Comparison of ENCODE assay signal across 10 mouse cellular contexts in genomic region chr12:24950376-24951046, GRCm38 (mm10). TPM values are rescaled to one million over a fixed set of nuclear protein-coding genes. Genes with fewer than 3 reads are reported as not detected.
DNase-seq lines count a peak whose midpoint lies in the region; ATAC-seq lines count a peak whose summit lies in the region.
"Had no signal": no experiment of that assay in that cellular context is flagged by ENCODE, and none has a peak within 500 bp of the region (broad histone marks: within the 10 kb centered on the region; RNA-seq: fewer than 3 reads in every experiment).

No protein-coding gene starts in this region.

- H3K4me1 ChIP-seq in hindbrain, embryonic 11.5 days (replicated peaks; ENCODE audit: control insufficient read depth, insufficient read depth, low read length) = no peaks in the 10 kb centered on the region
- H3K4me1 ChIP-seq in hindbrain, embryonic 16.5 days (ENCODE audit: control insufficient read depth, insufficient read depth, low read depth, low read length) = no peaks in the 10 kb centered on the region
- H3K4me1 ChIP-seq: embryonic facial prominence, embryonic 12.5 days; liver, embryonic 15.5 days had no signal

- DNase-seq in hindbrain, embryonic 11.5 days (ENCODE audit: low spot score) = peak; percentile 43
- DNase-seq in 3T3-L1 (ENCODE audit: low read depth, low spot score) (peak; percentile 45), ES-CJ7 (ENCODE audit: low read depth, low spot score) (peak; percentile 85)
- DNase-seq in right cerebral cortex, postnatal 10 days (ENCODE audit: low spot score in 2 of 2) = no peak
- no peak for DNase-seq in right cerebral cortex, postnatal 25 days
- DNase-seq in left cerebral cortex, postnatal 10 days (ENCODE audit: extremely low spot score in 1 of 2, low spot score in 2 of 2) = no peak

- H3K27ac ChIP-seq in hindbrain, embryonic 11.5 days (ENCODE audit: low read depth, low read length) = no peak overlapping the region
- no peak overlapping the region for H3K27ac ChIP-seq in hindbrain, embryonic 16.5 days (ENCODE audit: low read depth, low read length)
- H3K27ac ChIP-seq: embryonic facial prominence, embryonic 12.5 days; liver, embryonic 15.5 days had no signal

- no peak overlapping the region for H3K9ac ChIP-seq in hindbrain, embryonic 11.5 days (ENCODE audit: low read depth, low read length)
- H3K9ac ChIP-seq in hindbrain, embryonic 16.5 days (ENCODE audit: low read depth, low read length) = no peak overlapping the region
- H3K9ac ChIP-seq: embryonic facial prominence, embryonic 12.5 days; liver, embryonic 15.5 days had no signal

- ATAC-seq in hindbrain, embryonic 11.5 days (ENCODE audit: low FRiP score) = no peak
- no peak for ATAC-seq in hindbrain, embryonic 16.5 days
- peak; percentile 58; the same call in 1 of the 2 replicates for ATAC-seq in erythroblast, adult 5-6 weeks (replicated peaks; ENCODE audit: low FRiP score, poor library complexity, severe bottlenecking)

- WGBS in hindbrain, embryonic 11.5 days = 91% methylated on average over 7 of the region's 7 CpGs
- WGBS in hindbrain, embryonic 16.5 days = 90% methylated on average over 7 of the region's 7 CpGs

- no peaks in the 10 kb centered on the region for H3K9me3 ChIP-seq in hindbrain, embryonic 11.5 days (ENCODE audit: control insufficient read depth, low read length)
- no peaks in the 10 kb centered on the region for H3K9me3 ChIP-seq in hindbrain, embryonic 16.5 days (ENCODE audit: control insufficient read depth, low read length)
- H3K9me3 ChIP-seq: embryonic facial prominence, embryonic 12.5 days; liver, embryonic 15.5 days had no signal

- no peaks in the 10 kb centered on the region for H3K27me3 ChIP-seq in hindbrain, embryonic 11.5 days (ENCODE audit: control insufficient read depth, insufficient read depth, low read length)
- H3K27me3 ChIP-seq in hindbrain, embryonic 16.5 days (replicated peaks; ENCODE audit: control insufficient read depth, insufficient read depth, low read length) = no peaks in the 10 kb centered on the region
- H3K27me3 ChIP-seq: embryonic facial prominence, embryonic 12.5 days; liver, embryonic 15.5 days had no signal

- H3K4me2 ChIP-seq in hindbrain, embryonic 11.5 days (replicated peaks; ENCODE audit: low read depth, low read length) = no peak overlapping the region
- H3K4me2 ChIP-seq in hindbrain, embryonic 16.5 days (ENCODE audit: low read length) = no peak overlapping the region
- H3K4me2 ChIP-seq: embryonic facial prominence, embryonic 12.5 days; liver, embryonic 15.5 days had no signal

- H3K4me3 ChIP-seq in hindbrain, embryonic 11.5 days (ENCODE audit: low read depth, low read length) = no peak overlapping the region
- H3K4me3 ChIP-seq in hindbrain, embryonic 16.5 days (ENCODE audit: low read length) = no peak overlapping the region
- H3K4me3 ChIP-seq: embryonic facial prominence, embryonic 12.5 days; liver, embryonic 15.5 days had no signal

- H3K36me3 ChIP-seq in hindbrain, embryonic 11.5 days (ENCODE audit: control insufficient read depth, insufficient read depth, low read length) = peaks cover 5% of the 10 kb centered on the region; the same call in 1 of the 2 replicates
- H3K36me3 ChIP-seq in hindbrain, embryonic 16.5 days (ENCODE audit: control insufficient read depth, insufficient read depth, low read length) = peaks cover 23% of the 10 kb centered on the region
- H3K36me3 ChIP-seq: liver, embryonic 15.5 days had no signal

- intact Hi-C loops in left cerebral cortex, postnatal 10 days (cut with DNase I) = no loop called here

RNA-seq across cellular contexts. Expression of gene Kidins220, which starts 24.2 kb away (rescaled TPM):
- polyA plus RNA-seq in hindbrain, embryonic 11.5 days (2014; fragmentation: Nextera tagmentation; extraction: Ambion mirVana) = 65.9 and 69.2 TPM in 2 replicates
- 114 and 142 TPM in 2 replicates for polyA plus RNA-seq in hindbrain, embryonic 16.5 days (2015; fragmentation: Nextera tagmentation; extraction: Ambion mirVana)
- total RNA-seq in erythroblast, adult 5-6 weeks (2015; ENCODE audit: low replicate concordance) = 11.5 and 19.0 TPM in 2 replicates
- total RNA-seq in erythroblast, adult 5-6 weeks (2017; ENCODE audit: low replicate concordance) = 16.4 and 19.4 TPM in 2 replicates
- total RNA-seq in left cerebral cortex, postnatal 10 days (2021) = 100 to 1,000 TPM; 323 to 328 TPM

Comparison
In these comparisons a context has a peak if more than half of its experiments do, and no peak if none do; other contexts are left out.
1. DNase-seq: peak in hindbrain, embryonic 11.5 days (single experiment), 3T3-L1 (single experiment) and ES-CJ7 (single experiment); none in right cerebral cortex, postnatal 10 days (0 of 2), right cerebral cortex, postnatal 25 days (single experiment) and left cerebral cortex, postnatal 10 days (0 of 2).
2. RNA of gene Kidins220, which starts 24.2 kb away (total RNA-seq): 323 to 328 TPM in left cerebral cortex, postnatal 10 days; 11.5 to 19.4 TPM in erythroblast, adult 5-6 weeks; every median in the first group is over 10 times any median in the second.